Mouse (Mus musculus) layer of hippocampus, adult 8-10 months (tissue): ENCODE results near the gene Gm21083. TPM values are rescaled to one million over a fixed set of nuclear protein-coding genes. Genes with fewer than 3 reads are reported as not detected.
"Not testable (repeated sequence)": the region's sequence is repeated elsewhere in the genome, so short reads cannot be mapped to it uniquely, and the experiment has no call there.

Source experiments
- DNase-seq, 2 experiments: peaks; one replicate each; pipeline ENCODE4 v3.0.0; 2022; ENCODE audit warnings: low spot score in 2 of 2
- total RNA-seq, 4 experiments: library from RNA; stranded (reverse); gene quantifications; 2 replicates each; pipeline ENCODE4 v1.2.4; 2022

The Gm21083 gene
- not detected for total RNA-seq

DNA sequence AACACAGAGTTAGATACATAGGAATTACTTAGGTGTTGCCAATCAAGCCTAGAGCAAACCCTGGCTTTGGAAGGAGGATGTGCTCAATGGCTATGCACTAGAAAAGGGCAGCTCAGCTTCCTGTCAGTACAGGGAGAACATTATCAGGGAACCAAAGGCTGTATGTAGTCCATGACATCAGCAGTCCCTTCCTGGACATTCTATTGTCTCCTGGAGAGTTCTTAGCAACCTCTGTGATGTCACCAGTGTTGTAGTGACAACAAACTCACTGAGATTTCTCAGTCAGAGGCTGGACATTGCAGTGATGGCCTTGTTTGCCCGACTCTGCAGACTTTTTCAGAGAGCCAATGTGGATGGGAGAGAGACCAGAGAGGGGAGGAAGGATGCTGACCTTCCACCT lies at the start of gene Gm21083:
Gene Gm21083 (plus strand): TSS at position 301 of the 400 bp plus-strand sequence.
- DNase-seq: not testable (repeated sequence)

DNA sequence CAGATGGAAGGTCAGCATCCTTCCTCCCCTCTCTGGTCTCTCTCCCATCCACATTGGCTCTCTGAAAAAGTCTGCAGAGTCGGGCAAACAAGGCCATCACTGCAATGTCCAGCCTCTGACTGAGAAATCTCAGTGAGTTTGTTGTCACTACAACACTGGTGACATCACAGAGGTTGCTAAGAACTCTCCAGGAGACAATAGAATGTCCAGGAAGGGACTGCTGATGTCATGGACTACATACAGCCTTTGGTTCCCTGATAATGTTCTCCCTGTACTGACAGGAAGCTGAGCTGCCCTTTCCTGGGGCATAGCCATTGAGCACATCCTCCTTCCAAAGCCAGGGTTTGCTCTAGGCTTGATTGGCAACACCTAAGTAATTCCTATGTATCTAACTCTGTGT lies 48.0 kb upstream of the Gm21083 start, which contains the start of gene Gm21190:
Gene Gm21190 (minus strand): TSS at position 101 of the 400 bp plus-strand sequence.
- not testable (repeated sequence) for DNase-seq

DNA sequence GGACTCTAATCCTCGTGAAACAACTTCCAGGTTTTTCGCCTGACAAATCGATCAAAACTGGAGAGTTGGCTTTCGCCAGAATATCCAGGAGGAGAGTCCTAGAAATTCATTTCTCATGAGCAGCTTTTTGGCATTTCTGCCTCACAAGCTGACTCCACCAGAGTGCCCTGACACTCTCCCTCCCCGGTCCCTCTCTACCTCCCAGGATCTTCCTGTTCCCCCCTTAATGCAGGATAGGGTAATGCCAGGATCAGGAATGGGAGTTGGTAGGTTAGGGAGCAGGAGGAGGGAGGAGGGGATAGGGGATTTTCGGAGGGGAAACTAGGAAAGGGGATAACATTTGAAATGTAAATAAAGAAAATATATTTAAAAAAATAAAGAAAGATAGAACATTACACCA lies 28.5 kb upstream of the Gm21083 start:
- not testable (repeated sequence) for DNase-seq

GRCm38 (mm10) chr5:15549134-15549533 lies 28.0 kb upstream of the Gm21083 start:
- DNase-seq: not testable (repeated sequence)

GRCm38 (mm10) chr5:15549606-15550005 lies 27.5 kb upstream of the Gm21083 start:
- DNase-seq: not testable (repeated sequence)

DNA sequence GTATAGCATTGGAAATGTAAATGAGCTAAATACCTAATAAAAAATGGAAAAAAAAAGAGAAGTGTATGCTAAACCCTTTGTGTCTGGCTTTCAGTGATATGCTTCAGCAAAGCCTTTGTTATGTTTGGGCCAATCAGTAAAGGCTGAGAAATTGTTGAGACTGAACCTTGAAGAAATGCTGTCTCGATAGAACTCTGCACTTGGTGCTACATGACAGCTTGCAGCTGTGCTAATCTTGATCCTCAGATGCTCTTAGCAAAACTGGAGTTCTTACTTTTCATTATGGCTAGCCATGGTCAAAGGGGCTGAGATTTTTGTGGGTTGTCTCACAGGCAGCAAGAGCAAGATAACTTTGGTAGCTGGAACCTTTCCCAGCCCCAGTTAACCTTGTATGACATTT lies 18.5 kb upstream of the Gm21083 start:
- DNase-seq: not testable (repeated sequence)

DNA sequence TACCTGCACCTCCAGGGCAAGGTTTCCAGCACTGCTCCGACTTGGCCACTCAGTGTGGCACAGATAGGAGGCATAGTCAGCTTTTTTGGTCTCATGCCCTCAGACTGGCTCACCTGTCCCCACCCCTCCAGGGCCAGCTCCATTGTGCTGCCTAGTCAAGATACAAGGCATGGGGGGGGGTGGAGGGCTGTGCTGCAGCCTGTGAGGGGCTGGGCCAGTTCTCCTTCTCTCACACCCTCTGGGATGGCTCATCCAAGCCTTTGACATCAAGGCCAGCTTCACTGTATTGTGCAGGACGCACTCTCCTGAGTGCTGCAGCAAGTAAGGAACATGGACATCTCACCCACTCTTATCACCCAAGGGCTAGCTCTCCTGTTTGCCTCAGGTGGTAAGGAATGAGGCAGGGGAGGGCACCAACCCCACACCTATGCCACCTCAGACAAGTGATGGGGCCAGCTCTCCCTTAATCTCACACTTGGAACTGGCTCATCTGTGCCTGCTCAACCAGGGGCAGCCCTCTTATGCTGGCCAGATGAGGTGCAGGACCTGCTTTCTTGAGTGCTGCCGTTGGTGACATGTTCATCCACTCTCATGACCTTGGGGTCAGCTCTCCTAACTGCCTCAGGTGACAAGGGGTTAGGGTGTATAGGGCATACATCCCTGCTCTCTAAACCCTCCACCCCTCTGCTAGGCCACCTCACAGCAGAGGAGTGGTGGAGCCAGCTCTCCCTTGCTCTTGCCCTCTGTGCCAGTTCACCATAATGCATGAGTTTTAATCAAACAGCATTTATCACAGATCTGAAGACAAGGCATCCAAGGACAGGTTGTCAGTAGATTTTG lies 15.5 kb upstream of the Gm21083 start:
- DNase-seq: not testable (repeated sequence)

GRCm38 (mm10) chr5:15573735-15574134 lies 3.4 kb upstream of the Gm21083 start:
- DNase-seq: not testable (repeated sequence)

GRCm38 (mm10) chr5:15586351-15586750 lies 9.2 kb downstream of the Gm21083 start:
- not testable (repeated sequence) for DNase-seq

- not testable (repeated sequence) for DNase-seq
Measured at GRCm38 (mm10) chr5:15588291-15588690, 11.2 kb downstream of the Gm21083 start.

- DNase-seq: not testable (repeated sequence)
Measured at GRCm38 (mm10) chr5:15590635-15591034, 13.5 kb downstream of the Gm21083 start.

DNA sequence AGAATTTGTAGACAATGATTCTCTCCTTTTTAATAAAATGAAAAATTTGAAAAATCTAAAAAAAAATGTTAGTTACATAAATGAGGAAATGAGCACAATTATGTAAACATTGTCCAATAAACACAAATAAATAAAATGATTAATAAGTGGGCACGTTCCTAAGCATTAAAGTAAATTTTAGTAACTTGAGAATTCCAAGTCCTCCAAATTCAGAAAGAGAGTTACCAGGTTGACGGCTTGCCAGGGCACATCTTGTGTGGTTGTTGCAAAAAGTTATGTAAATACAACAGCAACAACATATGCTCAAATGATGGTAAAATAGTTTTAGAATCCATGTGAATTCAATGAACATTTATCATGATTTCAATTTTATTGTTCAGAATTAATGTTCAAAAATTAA lies 14.4 kb downstream of the Gm21083 start:
- not testable (repeated sequence) for DNase-seq

GRCm38 (mm10) chr5:15598831-15599230 lies 21.7 kb downstream of the Gm21083 start:
- not testable (repeated sequence) for DNase-seq

- not testable (repeated sequence) for DNase-seq
Measured at GRCm38 (mm10) chr5:15600342-15600741, 23.2 kb downstream of the Gm21083 start.

DNA sequence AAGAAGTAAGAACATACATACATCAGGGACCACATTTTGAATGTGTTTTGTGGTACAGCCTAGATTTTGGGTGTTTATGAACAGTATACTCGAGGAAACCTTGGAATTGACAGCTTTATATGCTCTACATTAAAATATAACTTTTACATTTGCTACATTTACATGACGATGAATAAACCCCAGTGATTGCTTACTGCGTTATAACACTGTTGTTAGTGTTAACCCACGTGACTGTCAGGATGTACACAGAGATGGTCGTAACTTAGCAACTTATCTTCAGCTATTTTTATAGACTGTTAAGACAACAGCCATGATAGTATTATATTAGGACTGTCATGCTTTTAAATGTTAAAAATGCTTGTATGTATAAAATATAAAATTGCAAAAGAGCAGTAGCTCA lies 24.3 kb downstream of the Gm21083 start:
- not testable (repeated sequence) for DNase-seq

- DNase-seq: not testable (repeated sequence)
Measured at GRCm38 (mm10) chr5:15601960-15602359, 24.8 kb downstream of the Gm21083 start.

- not testable (repeated sequence) for DNase-seq
Measured at GRCm38 (mm10) chr5:15602424-15602947, 25.4 kb downstream of the Gm21083 start.

DNA sequence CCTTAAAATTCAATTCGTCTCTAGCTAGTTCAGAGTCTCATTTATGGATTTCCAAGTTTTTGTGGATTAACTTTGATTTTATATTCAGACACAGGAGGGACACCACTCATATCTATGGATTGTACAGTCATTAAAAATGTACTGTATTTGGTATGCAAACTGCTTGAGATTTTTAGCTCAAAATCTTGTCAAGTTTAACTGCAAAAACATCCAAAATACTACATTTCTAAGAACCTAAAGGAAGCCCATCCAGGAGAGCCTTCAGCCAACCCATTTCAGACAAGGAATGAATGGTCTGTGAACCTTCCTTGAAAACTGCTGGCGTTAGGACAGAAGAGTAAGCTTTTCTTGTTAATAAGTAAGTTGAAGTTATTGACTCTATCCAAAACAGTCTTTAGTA lies 25.9 kb downstream of the Gm21083 start:
- DNase-seq: not testable (repeated sequence)

DNA sequence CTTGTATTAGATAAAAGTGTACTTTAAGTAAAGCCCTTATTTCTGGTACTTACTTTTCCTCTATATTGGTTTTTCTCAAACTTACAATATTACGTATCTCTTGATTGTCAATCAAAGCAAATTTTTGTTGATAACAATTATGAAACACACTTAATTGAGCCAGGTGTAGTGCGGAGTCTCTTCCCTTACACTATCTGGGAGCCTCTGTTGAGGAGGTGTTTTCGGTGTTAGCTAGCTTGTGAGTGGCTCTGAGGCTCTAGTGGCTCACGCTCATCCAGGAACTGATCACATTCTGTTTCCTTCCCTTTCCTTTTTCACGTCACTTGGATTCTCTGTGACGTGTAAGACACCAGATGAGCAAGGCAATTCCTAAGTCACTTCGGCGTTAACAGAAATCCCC lies 26.5 kb downstream of the Gm21083 start:
- DNase-seq: not testable (repeated sequence)

- peak in 1 of 2 experiments; percentile 13 for DNase-seq
Measured at GRCm38 (mm10) chr5:15606677-15607076, 29.5 kb downstream of the Gm21083 start.

GRCm38 (mm10) chr5:15610695-15611094 lies 33.6 kb downstream of the Gm21083 start:
- DNase-seq: not testable (repeated sequence)

DNA sequence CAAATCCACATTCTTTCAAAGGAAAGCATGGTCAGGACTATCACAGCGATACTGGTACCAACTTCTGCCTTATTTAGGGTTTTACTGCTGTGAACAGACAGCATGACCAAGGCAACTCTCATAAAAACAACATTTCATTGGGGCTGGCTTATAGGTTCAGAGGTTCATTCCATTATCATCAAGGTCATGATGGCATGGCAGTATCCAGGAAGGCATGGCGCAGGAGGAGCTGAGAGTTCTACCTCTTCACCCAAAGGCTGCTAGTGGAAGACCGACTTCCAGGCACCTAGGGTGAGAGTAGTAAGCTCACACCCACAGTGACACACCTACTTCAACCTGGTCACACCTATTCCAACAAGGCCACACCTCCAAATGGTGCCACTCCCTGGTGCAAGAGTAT lies 39.1 kb downstream of the Gm21083 start:
- DNase-seq: not testable (repeated sequence)
